Mouse (Mus musculus) hindbrain, embryonic 11.5 days (tissue): ENCODE measurements around the gene Gcm2. TPM values are rescaled to one million over a fixed set of nuclear protein-coding genes. Genes with fewer than 3 reads are reported as not detected.

Experiments used
- ATAC-seq: fragments of 200-750 bp; cut with Nextera tagmentation; 2 replicates; pipeline ENCODE4 v1.8.0; 2017; ENCODE audit warnings: mild to moderate bottlenecking, moderate TSS enrichment, moderate library complexity; ENCODE audit not compliant: low FRiP score
- DNase-seq: peaks from one replicate; pipeline ENCODE4 v3.0.0-alpha.2; 2015; ENCODE audit warnings: low spot score
- H3K27ac ChIP-seq: fragments of 300-500 bp; sonication (generic); 2 replicates; pipeline ENCODE4 v1.5.1; 2014; ENCODE audit warnings: mild to moderate bottlenecking, low read depth, low read length
- H3K27me3 ChIP-seq: fragments of 300-500 bp; sonication (generic); 2 replicates; pipeline ENCODE4 v1.6.1; 2014; ENCODE audit warnings: mild to moderate bottlenecking, low read length, moderate library complexity, mixed read lengths; ENCODE audit not compliant: control insufficient read depth, insufficient read depth
- H3K36me3 ChIP-seq: fragments of 300-500 bp; sonication (generic); 2 replicates; pipeline ENCODE4 v1.6.1; 2014; ENCODE audit warnings: mild to moderate bottlenecking, low read length, moderate library complexity, mixed read lengths; ENCODE audit not compliant: control insufficient read depth, insufficient read depth
- H3K4me1 ChIP-seq: fragments of 300-500 bp; sonication (generic); replicated peaks from 2 replicates; pipeline ENCODE4 v1.6.1; 2014; ENCODE audit warnings: low read length, mixed read lengths; ENCODE audit not compliant: control insufficient read depth, insufficient read depth
- H3K4me2 ChIP-seq: fragments of 300-500 bp; sonication (generic); replicated peaks from 2 replicates; pipeline ENCODE4 v1.6.1; 2014; ENCODE audit warnings: mild to moderate bottlenecking, low read depth, low read length
- H3K4me3 ChIP-seq: fragments of 300-500 bp; sonication (generic); 2 replicates; pipeline ENCODE4 v1.5.1; 2014; ENCODE audit warnings: low read depth, low read length
- H3K9ac ChIP-seq: fragments of 300-500 bp; sonication (generic); 2 replicates; pipeline ENCODE4 v1.6.1; 2014; ENCODE audit warnings: low read depth, low read length
- H3K9me3 ChIP-seq: fragments of 300-500 bp; sonication (generic); 2 replicates; pipeline ENCODE4 v1.6.1; 2016; ENCODE audit warnings: low read length; ENCODE audit not compliant: control insufficient read depth
- WGBS: fragments of 180-500 bp; shearing (Covaris S2); extraction: QIAGEN DNeasy Blood & Tissue Kit; methylation state at CpG from one replicate; pipeline ENCODE4 v1.1.7; 2014; 5-methylcytosine and 5-hydroxymethylcytosine counted together
- polyA plus RNA-seq: library from polyadenylated mRNA; unstranded; fragments of >200 nt; fragmentation: Nextera tagmentation; extraction: Ambion mirVana; gene quantifications from 2 replicates; pipeline ENCODE4 v1.2.1, GENCODE M21; 2014

Gcm2 gene
- polyA plus RNA-seq, 1 experiment from 2014 or later = 0.14 TPM

DNA sequence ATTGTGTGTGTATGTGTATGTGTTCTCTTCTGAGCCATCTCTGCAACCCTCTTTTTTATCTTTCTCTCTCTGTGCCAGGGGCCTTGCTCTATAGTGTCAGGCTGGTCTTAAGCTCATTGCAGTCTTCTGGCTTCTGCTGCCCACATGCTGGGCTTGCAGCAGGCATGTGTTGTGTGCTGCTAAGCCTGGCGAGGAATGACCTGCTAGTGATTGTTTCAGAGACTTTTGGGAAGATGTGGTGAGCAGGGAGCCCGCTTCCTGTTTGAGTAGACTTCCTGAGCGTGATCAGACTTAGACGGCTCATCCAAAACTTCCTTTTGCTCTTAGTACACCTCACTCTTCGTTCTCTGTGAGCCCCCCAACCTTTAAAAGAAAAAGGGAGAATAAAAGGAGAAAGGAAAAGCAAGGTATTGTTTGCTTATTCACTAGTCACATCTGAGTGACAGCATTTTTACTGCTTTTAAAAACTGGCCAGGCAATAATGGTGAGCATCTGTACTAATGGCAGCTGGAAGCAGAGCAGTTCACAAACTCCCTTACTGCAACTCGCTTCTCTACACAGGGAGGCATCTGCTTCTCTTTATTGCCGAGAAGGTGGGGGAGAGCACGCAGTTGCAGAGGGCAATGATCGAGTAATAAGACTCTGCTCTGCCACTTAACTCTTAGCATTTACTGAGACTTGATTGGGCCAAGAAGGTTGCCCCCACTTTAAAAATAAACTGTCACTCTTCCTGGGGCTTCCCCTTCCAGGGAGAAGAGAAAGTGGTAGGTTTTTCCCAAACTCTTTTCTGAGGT is 8.5 kb upstream of the Gcm2 start:
- H3K27me3 ChIP-seq = no peaks in the 10 kb centered on the region
- 46% methylated on average over 9 of the region's 9 CpGs for WGBS
- no peak overlapping the region for H3K4me2 ChIP-seq
- H3K9me3 ChIP-seq = no peaks in the 10 kb centered on the region
- H3K4me3 ChIP-seq = no peak overlapping the region
- no peak overlapping the region for H3K27ac ChIP-seq
- ATAC-seq (no peak), DNase-seq (no peak)
- no peak overlapping the region for H3K9ac ChIP-seq
- H3K4me1 ChIP-seq = no peaks in the 10 kb centered on the region
- no peaks in the 10 kb centered on the region for H3K36me3 ChIP-seq

DNA sequence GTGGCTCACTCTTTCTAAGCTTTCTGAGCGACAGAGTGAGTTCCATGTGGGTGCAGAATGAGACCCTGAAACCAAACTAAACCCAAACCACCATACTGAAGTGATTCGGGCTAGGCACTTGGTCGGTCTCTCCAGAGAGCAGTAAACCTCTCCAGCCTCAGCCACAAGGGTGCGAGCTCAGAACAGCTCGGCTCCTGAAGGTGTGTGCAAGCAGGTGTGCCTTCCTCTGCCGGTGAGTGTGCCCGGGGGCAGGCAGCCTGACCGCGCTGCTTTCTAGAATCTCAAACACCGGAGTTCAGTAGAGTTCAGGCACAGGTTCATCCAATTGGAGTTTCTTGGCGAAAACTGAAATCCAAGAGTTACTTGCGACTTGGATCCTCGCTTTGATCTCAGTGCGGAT is 3.1 kb upstream of the Gcm2 start, which contains the start of gene Sycp2l:
Gene Sycp2l, plus strand, starts transcription at position 368 of the 400 bp plus-strand sequence.
- DNase-seq (no peak), ATAC-seq (no peak)
- H3K9ac ChIP-seq = no peak within 1 kb of the TSS
- no peak within 1 kb of the TSS for H3K4me2 ChIP-seq
- no peaks in the 10 kb centered on the region for H3K36me3 ChIP-seq
- H3K4me3 ChIP-seq = no peak within 1 kb of the TSS
- H3K27ac ChIP-seq = no peak within 1 kb of the TSS
- no peaks in the 10 kb centered on the region for H3K27me3 ChIP-seq
- WGBS = 22% methylated on average over 14 of the region's 14 CpGs
- H3K4me1 ChIP-seq = no peaks in the 10 kb centered on the region
- H3K9me3 ChIP-seq = no peaks in the 10 kb centered on the region

DNA sequence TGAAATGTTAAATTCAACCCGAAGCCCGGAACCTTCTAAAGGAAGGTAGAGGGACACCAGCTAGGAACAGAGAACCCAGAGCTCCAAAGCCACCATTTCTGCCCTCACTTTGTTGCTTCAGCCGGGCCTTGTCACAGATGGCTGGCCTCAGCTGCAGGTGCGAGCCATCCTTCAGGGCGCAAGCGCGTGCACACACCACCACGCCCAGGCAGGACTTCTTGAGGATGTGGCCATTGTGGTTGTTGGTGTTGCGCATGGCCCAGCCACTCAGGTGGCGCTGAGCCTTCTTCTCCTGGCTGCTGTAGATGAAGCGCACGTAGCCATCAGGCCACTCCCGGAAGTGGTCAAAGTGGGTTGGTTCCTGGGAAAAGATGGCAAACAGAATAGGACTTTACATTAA is 5.3 kb downstream of the Gcm2 start:
- H3K27ac ChIP-seq = no peak overlapping the region
- H3K4me2 ChIP-seq = no peak overlapping the region
- no peaks in the 10 kb centered on the region for H3K27me3 ChIP-seq
- H3K36me3 ChIP-seq = no peaks in the 10 kb centered on the region
- H3K4me3 ChIP-seq = no peak overlapping the region
- ATAC-seq = no peak
- 93% methylated on average over 13 of the region's 13 CpGs for WGBS
- H3K4me1 ChIP-seq = no peaks in the 10 kb centered on the region
- no peak overlapping the region for H3K9ac ChIP-seq
- H3K9me3 ChIP-seq = no peaks in the 10 kb centered on the region
- DNase-seq = no peak

DNA sequence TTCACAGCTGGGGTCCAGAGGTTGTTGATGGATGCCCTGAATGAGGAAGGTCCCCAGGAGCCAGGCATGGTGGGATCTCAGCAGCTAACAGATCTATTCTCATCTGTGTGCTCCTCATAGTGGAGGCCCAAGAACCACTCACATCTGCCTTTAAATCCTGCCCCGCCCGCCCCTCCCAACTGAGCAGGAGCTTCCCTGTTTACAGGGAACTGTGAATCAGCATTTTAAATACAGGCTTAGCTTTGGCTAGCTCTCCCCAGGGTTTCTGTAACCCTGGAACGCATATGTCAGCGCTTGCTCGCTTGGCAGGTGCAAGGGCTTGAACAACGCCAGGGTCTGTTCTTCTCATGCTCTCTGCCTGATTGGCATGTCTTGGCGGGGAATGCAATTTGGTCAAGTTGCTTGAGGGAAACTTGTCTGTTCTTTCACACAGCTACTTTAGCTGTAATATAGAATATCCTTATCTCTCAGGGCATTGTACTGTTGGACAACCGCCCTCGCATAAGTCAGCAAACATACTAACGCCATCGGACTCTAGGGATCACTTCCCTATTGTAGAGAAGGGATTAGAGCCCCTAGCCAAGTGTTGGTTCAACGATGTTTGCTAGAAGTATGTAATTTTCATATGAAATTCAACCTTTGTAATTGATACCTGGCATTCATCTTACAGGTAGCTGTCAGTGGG is 6.9 kb downstream of the Gcm2 start:
- DNase-seq (no peak), ATAC-seq (no peak)
- no peak overlapping the region for H3K9ac ChIP-seq
- no peak overlapping the region for H3K4me3 ChIP-seq
- no peaks in the 10 kb centered on the region for H3K27me3 ChIP-seq
- no peaks in the 10 kb centered on the region for H3K9me3 ChIP-seq
- no peak overlapping the region for H3K27ac ChIP-seq
- H3K4me1 ChIP-seq = no peaks in the 10 kb centered on the region
- WGBS = 77% methylated on average over 12 of the region's 12 CpGs
- no peak overlapping the region for H3K4me2 ChIP-seq
- no peaks in the 10 kb centered on the region for H3K36me3 ChIP-seq

DNA sequence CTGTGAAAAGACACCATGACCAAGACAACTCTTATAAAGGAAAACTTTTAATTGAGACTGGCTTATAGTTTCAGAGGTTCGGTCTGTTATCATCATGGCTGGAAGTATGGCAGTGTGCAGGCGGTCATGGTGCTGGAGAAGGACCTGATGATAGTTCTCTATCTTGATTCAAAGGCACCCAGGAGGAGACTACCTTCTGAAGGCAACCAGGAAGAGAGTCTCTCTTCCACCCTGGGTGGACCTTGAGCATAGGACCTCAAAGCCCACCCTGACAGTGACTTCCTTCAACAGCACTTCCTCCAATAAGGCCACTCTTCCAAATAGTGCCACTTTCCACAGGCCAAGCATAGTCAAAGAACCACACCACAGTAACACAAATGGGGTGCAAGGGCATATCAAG is 10.8 kb downstream of the Gcm2 start:
- Histone ChIP-seq H3K27ac (no peak overlapping the region), H3K36me3 (no peaks in the 10 kb centered on the region), H3K27me3 (no peaks in the 10 kb centered on the region), H3K9ac (no peak overlapping the region), H3K4me3 (no peak overlapping the region), H3K4me2 (no peak overlapping the region), H3K9me3 (no peaks in the 10 kb centered on the region), H3K4me1 (no peaks in the 10 kb centered on the region)
- WGBS = 90% methylated on average over 2 of the region's 2 CpGs
- DNase-seq = no peak
- ATAC-seq = no peak

DNA sequence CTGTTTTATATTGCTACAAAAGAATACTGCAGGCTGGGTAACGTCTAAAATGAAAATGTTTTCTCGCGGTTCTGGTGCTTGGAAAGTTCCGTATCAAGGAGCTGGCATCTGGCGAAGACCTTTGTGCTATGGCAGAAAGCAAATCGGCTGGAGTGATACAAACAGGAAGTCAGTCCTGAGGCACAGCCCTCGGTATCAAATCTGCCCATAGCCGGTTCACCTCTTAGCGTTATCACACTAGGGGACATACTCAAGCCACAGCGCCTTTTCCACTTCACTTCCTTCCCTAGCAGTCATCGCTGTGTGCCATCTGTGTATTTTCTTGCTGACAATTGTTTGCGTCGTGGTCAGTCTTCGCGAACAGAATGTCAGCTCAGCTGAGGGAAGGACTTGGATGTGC is 12.5 kb downstream of the Gcm2 start:
- Histone ChIP-seq H3K9me3 (no peaks in the 10 kb centered on the region), H3K4me3 (no peak overlapping the region), H3K27me3 (no peaks in the 10 kb centered on the region), H3K27ac (no peak overlapping the region), H3K36me3 (no peaks in the 10 kb centered on the region), H3K4me1 (no peaks in the 10 kb centered on the region), H3K4me2 (no peak overlapping the region), H3K9ac (no peak overlapping the region)
- WGBS = 90% methylated on average over 15 of the region's 15 CpGs
- no peak for ATAC-seq
- no peak for DNase-seq

DNA sequence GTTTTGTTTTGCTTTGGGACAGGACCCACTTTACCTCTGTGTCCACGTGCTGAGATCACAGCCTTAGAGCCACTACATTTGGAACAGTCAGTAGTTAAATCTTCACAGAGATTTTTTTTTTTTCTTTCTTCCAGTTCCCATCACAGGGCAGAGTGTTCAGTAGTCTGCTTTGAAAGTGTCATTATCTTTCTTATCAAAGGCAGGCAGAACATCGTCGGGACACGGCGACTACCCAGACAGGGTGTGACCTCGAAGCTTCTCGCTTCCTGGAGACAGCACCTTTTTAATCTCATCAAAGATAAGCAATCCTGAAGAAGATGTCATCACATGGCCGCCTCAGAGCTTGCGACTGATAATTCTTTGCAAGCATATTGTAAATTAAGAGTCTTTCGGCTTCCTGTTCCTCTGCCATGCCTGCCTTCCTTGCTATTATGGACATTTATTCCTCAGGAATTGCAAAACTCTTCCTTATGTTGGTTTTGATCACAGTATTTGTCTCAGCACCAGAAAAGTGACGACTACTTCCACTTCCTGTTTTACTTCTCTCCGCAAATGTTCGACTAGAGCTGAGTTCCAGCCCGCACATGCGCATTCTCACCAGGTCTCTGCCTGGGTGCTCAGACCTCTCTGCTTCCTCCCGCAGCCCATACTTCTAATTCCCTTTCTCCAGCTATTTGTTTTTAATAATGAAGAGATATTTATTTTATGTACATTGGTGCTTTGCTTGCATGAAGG is 13.3 kb downstream of the Gcm2 start:
- H3K9me3 ChIP-seq = no peaks in the 10 kb centered on the region
- 86% methylated on average over 16 of the region's 16 CpGs for WGBS
- no peak overlapping the region for H3K4me2 ChIP-seq
- no peaks in the 10 kb centered on the region for H3K36me3 ChIP-seq
- no peaks in the 10 kb centered on the region for H3K27me3 ChIP-seq
- no peak overlapping the region for H3K27ac ChIP-seq
- no peak overlapping the region for H3K9ac ChIP-seq
- no peak for DNase-seq
- H3K4me3 ChIP-seq = no peak overlapping the region
- no peaks in the 10 kb centered on the region for H3K4me1 ChIP-seq
- ATAC-seq = no peak

DNA sequence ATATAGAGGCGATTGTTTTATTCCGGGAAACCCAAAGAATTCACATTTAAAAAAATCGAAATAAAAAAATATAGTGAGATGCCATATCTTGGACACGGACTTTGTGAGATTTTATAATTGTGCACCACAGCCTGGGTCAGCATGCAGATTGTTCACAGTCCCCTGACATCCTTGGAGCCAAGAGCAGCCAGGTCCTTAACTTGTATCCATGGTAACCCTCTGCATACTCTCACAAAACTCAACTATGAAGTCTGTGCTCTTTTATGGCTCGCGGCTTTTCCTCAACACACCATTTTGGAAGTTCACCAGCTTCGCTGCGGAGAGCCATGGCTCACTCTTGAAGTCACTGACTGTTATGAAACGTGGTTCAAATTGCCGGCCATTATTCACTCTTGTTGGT is 16.7 kb downstream of the Gcm2 start:
- Histone ChIP-seq H3K36me3 (no peaks in the 10 kb centered on the region), H3K9ac (no peak overlapping the region), H3K4me3 (no peak overlapping the region), H3K27ac (no peak overlapping the region), H3K27me3 (no peaks in the 10 kb centered on the region), H3K9me3 (no peaks in the 10 kb centered on the region), H3K4me2 (no peak overlapping the region), H3K4me1 (no peaks in the 10 kb centered on the region)
- ATAC-seq = no peak
- 78% methylated on average over 10 of the region's 10 CpGs for WGBS
- no peak for DNase-seq
